Mouse (Mus musculus): ENCODE measurements at regions not wholly inside any gene's neighbourhood (a gene's known extent, or its start where the extent isn't known, plus 50 kb on each side); places are given as distances from the start of the nearest gene placed in this dataset.
"Not testable (repeated sequence)": the region's sequence is repeated elsewhere in the genome, so short reads cannot be mapped to it uniquely, and the experiment has no call there.

DNA sequence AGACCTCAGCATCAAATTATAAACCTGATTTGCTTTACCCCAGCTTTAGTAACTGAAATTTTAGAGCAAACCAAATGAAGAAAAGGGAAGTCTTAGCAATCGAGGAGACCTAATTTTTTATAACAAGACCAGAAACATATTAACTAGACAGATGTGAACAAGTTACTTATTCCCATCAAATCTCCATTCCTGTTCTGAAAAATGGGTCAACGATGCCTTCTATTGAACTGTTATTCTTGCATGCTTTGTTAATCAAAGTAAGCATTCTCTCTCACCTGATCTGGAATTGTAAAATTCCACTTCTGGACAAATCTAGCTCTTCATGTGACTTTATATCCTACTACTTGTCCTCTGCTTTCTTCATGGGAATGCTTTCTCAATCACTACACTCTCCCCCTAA lies 137.6 kb downstream of the Arrdc3 start:
- no peaks in the 10 kb centered on the region for H3K4me1 ChIP-seq (ENCODE audit: insufficient read depth, low read length)
- no peaks in the 10 kb centered on the region for H3K27me3 ChIP-seq (ENCODE audit: insufficient read depth, low read length)
- no peak overlapping the region for H3K4me2 ChIP-seq (ENCODE audit: low read depth, low read length, poor library complexity, severe bottlenecking)
- WGBS = 88% methylated on average over 2 of the region's 2 CpGs
- no peak overlapping the region for H3K9ac ChIP-seq (replicated peaks; ENCODE audit: low read length, poor library complexity, severe bottlenecking)
- ATAC-seq (ENCODE audit: low FRiP score) (no peak), DNase-seq (ENCODE audit: low spot score) (no peak)
- no peaks in the 10 kb centered on the region for H3K9me3 ChIP-seq (ENCODE audit: low read length)
- H3K36me3 ChIP-seq (ENCODE audit: insufficient read depth, low read length) = no peaks in the 10 kb centered on the region
- no peak overlapping the region for H3K27ac ChIP-seq (ENCODE audit: low read depth, low read length)
- H3K4me3 ChIP-seq (ENCODE audit: low read depth, low read length) = no peak overlapping the region
- no peak for TF ChIP-seq CTCF (IDR thresholded peaks at IDR 0.05)

DNA sequence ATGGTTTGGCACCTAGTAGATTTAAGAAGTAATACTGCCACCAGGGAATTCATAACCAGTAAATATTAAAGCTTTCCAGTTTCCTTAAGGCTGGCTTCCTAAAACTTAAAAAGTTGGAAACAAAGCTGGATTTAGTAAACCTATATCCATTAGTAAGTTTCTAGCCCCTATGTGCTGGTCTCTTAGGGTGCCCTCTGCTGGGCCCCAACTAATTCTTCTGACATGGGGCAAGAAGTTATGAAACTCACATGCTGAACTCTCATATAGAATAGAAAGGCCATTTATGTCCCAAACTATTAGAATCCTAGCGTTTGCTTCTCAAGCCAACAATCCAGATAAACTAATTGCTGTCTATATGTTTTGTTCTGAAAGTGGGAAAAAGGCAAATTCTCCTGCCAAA lies 139.2 kb downstream of the Arrdc3 start:
- Histone ChIP-seq H3K4me3 (ENCODE audit: low read depth, low read length) (no peak overlapping the region), H3K4me1 (ENCODE audit: insufficient read depth, low read length) (no peaks in the 10 kb centered on the region), H3K4me2 (ENCODE audit: low read depth, low read length, poor library complexity, severe bottlenecking) (no peak overlapping the region), H3K9me3 (ENCODE audit: low read length) (no peaks in the 10 kb centered on the region), H3K36me3 (ENCODE audit: insufficient read depth, low read length) (no peaks in the 10 kb centered on the region), H3K27ac (ENCODE audit: low read depth, low read length) (no peak overlapping the region), H3K9ac (replicated peaks; ENCODE audit: low read length, poor library complexity, severe bottlenecking) (no peak overlapping the region), H3K27me3 (ENCODE audit: insufficient read depth, low read length) (no peaks in the 10 kb centered on the region)
- 83% methylated on average over 1 of the region's 1 CpGs for WGBS
- ATAC-seq (ENCODE audit: low FRiP score) = no peak
- TF ChIP-seq CTCF (IDR thresholded peaks at IDR 0.05) = no peak
- DNase-seq (ENCODE audit: low spot score) = no peak

DNA sequence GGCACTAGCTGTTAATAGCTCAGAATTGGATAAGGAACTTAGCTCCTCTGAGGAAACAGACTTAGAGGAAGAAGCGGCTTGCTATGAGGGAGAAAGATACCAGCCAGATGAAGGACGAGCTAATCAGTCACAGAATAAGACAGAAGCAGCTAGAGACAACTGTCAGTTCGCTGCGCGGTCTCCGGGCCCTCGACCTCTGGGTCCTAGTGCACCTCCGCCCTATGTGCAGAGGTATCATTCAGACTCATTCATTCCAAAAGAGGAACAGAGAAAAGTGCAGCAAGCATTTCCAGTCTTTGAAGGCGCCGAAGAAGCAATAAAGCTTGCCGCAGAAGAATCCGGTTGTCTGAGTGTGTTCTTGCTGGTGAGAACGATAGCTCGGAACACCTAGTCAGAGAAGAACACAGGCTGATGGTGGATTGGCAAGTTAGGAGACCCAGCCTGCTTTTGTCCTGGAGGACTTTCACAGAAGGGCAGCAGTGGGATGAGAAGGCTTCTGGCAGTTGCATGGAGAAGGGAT lies 142.1 kb downstream of the Arrdc3 start:
- not testable (repeated sequence) for H3K4me2 ChIP-seq (ENCODE audit: low read depth, low read length, poor library complexity, severe bottlenecking); H3K4me3 ChIP-seq (ENCODE audit: low read depth, low read length); H3K27ac ChIP-seq (ENCODE audit: low read depth, low read length); H3K9me3 ChIP-seq (ENCODE audit: low read length); DNase-seq (ENCODE audit: low spot score); H3K36me3 ChIP-seq (ENCODE audit: insufficient read depth, low read length); H3K4me1 ChIP-seq (ENCODE audit: insufficient read depth, low read length); H3K9ac ChIP-seq (replicated peaks; ENCODE audit: low read length, poor library complexity, severe bottlenecking); H3K27me3 ChIP-seq (ENCODE audit: insufficient read depth, low read length); ATAC-seq (ENCODE audit: low FRiP score)
- 96% methylated on average over 13 of the region's 14 CpGs for WGBS

DNA sequence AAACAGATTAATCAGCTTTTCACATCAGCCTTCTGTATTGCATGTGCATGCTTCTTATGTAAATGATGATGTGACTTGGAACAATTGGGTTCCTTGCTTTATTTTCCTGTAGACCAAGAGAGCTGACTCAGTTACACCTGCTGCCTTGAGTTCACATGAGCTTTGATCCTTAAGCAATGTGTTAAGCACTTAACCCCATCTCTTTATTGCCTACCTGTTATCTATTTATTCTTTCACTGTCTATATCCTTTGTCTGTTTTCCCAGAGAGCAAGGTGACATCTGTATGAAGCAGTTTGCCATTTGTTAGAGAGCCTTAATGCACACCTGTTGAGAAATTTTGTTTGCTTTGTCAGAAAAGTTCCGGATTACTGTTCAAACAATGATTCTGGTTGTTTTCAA lies 154.1 kb downstream of the Arrdc3 start:
- Histone ChIP-seq H3K27ac (ENCODE audit: low read depth, low read length) (no peak overlapping the region), H3K36me3 (ENCODE audit: insufficient read depth, low read length) (no peaks in the 10 kb centered on the region), H3K9ac (replicated peaks; ENCODE audit: low read length, poor library complexity, severe bottlenecking) (no peak overlapping the region), H3K4me2 (ENCODE audit: low read depth, low read length, poor library complexity, severe bottlenecking) (no peak overlapping the region), H3K27me3 (ENCODE audit: insufficient read depth, low read length) (no peaks in the 10 kb centered on the region), H3K4me3 (ENCODE audit: low read depth, low read length) (no peak overlapping the region), H3K9me3 (ENCODE audit: low read length) (no peaks in the 10 kb centered on the region), H3K4me1 (ENCODE audit: insufficient read depth, low read length) (no peaks in the 10 kb centered on the region)
- WGBS = 93% methylated on average over 1 of the region's 1 CpGs
- ATAC-seq (ENCODE audit: low FRiP score) = no peak
- no peak for DNase-seq (ENCODE audit: low spot score)
- TF ChIP-seq CTCF (IDR thresholded peaks at IDR 0.05) = no peak

DNA sequence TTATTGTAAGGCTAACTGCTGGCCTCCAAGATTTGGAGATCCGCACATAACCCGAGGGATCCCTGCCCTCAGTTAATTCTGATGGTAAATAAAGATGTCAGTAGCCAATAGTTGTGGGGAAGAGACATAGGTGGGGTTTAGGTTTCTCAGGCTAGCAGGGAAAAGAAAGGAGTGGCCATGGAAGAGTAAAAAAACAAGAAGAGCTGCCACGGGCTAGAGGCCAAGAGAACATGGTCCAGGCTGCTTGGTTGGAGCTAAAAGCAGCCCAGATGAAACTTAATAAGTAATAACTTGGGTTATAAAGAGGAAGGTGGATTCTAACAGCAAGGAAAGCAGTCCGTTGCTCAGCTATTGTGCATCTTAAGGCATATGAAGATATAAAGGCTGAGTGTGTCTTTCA lies 155.6 kb downstream of the Arrdc3 start:
- no peak overlapping the region for H3K4me2 ChIP-seq (ENCODE audit: low read depth, low read length, poor library complexity, severe bottlenecking)
- WGBS = 77% methylated on average over 4 of the region's 4 CpGs
- TF ChIP-seq CTCF (IDR thresholded peaks at IDR 0.05) = no peak
- DNase-seq (ENCODE audit: low spot score) = no peak
- no peaks in the 10 kb centered on the region for H3K9me3 ChIP-seq (ENCODE audit: low read length)
- no peak overlapping the region for H3K4me3 ChIP-seq (ENCODE audit: low read depth, low read length)
- no peak for ATAC-seq (ENCODE audit: low FRiP score)
- no peaks in the 10 kb centered on the region for H3K36me3 ChIP-seq (ENCODE audit: insufficient read depth, low read length)
- no peaks in the 10 kb centered on the region for H3K27me3 ChIP-seq (ENCODE audit: insufficient read depth, low read length)
- H3K4me1 ChIP-seq (ENCODE audit: insufficient read depth, low read length) = no peaks in the 10 kb centered on the region
- H3K9ac ChIP-seq (replicated peaks; ENCODE audit: low read length, poor library complexity, severe bottlenecking) = no peak overlapping the region
- no peak overlapping the region for H3K27ac ChIP-seq (ENCODE audit: low read depth, low read length)

DNA sequence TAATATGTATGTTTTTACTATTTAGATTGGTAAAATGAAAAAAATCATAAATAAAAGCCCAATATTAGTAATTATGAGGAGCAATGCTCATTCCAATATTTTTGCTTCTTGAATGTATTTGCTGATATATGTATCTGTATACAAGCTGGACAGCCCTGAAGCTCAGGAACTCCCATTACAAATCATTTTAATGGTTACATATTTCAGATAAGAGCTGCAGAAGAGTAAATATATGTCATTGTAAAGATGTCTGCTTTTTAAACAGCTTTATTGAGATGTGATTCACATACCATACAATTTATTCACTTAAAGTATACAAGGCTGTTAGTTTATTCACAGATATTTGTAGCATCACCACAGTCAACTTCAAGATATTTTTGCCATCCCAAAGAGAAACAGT lies 157.3 kb downstream of the Arrdc3 start:
- no peak for TF ChIP-seq CTCF (IDR thresholded peaks at IDR 0.05)
- no peak overlapping the region for H3K4me2 ChIP-seq (ENCODE audit: low read depth, low read length, poor library complexity, severe bottlenecking)
- DNase-seq (ENCODE audit: low spot score) (no peak), ATAC-seq (ENCODE audit: low FRiP score) (no peak)
- H3K36me3 ChIP-seq (ENCODE audit: insufficient read depth, low read length) = no peaks in the 10 kb centered on the region
- no peak overlapping the region for H3K27ac ChIP-seq (ENCODE audit: low read depth, low read length)
- H3K9ac ChIP-seq (replicated peaks; ENCODE audit: low read length, poor library complexity, severe bottlenecking) = no peak overlapping the region
- H3K4me3 ChIP-seq (ENCODE audit: low read depth, low read length) = no peak overlapping the region
- H3K27me3 ChIP-seq (ENCODE audit: insufficient read depth, low read length) = no peaks in the 10 kb centered on the region
- no peaks in the 10 kb centered on the region for H3K4me1 ChIP-seq (ENCODE audit: insufficient read depth, low read length)
- H3K9me3 ChIP-seq (ENCODE audit: low read length) = no peaks in the 10 kb centered on the region
